Mouse (Mus musculus) testis, postnatal 10 days (tissue): ENCODE measurements at regions not wholly inside any gene's neighbourhood (a gene's known extent, or its start where the extent isn't known, plus 50 kb on each side); places are given as distances from the start of the nearest gene placed in this dataset.

Source experiments
- DNase-seq: peaks from one replicate; pipeline ENCODE4 v3.0.0; 2021; ENCODE audit warnings: low spot score

DNA sequence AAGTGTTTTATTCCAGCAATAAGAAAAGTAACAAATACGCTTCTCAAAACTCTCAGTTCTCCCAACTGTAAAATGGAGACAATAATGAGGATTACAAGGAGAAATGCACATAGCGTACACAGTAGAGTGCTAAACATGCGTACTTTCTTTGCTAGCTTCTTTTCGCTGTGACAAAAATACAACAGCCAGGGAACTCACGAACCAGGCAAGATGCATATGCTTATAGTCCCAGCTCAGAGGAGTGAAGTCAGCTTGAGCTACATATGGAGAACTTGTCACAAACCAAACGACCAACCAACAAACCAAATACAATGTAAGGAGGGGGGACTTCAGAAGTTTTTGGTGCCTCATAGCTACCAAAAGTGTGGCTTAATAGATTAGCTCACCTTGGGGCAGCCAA lies 313.3 kb downstream of the Cog6 start:
- DNase-seq: no peak

DNA sequence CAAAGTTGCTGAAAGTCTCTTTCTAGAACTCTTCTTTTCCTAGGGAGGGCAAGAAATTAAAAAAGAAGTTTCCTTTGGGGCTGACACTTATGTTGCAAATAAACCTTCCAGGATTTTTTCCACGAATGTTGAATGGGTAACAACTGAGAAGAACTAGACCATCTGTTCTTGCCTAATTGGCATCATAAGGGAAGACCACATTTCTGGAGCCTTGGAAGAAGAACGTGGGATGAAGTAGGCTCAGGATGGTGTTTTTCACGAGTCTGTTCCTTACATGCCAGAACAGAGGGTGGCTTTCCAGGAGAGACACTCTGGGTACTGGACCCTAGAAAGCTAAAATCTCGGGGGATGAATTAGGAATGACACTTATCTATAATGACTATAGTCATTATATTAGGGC lies 314.1 kb downstream of the Cog6 start:
- DNase-seq: no peak

DNA sequence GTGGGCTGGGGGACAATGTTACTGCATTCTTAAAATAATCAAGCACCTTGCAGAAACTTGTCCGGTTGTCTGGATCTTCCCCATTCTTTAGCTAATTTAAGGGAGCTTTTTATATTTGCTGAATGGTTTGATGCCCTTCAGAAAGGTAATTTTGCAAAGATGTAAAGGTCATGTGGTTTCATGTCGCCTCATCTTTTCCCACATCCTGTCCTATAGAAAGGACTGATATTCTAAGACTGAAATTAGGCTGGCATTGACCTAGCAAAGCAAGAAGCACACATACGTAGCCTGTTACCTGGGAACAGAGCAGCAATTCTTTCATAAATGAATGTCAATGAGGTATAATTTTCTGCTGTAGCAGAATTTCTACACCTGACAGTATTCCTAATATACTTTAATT lies 315.4 kb downstream of the Cog6 start:
- no peak for DNase-seq

DNA sequence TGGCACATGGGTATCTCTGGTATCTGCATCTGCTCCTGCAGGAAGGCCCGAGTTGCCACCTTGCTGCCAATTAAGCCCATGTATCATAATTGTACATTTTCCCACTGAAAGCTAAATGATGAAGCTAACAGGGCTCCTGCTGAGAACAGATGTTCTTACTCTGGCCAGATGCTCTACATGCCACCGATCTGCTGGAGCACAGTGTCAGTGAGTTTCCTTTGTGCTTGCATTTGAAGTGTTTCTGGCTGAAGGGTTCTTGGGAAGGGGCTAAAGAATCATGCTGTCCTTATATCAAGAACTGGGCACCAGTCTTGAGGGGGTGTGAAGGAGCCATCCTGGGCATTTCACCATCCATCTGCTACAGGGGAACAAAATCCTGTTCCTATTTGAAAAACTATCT lies 323.2 kb downstream of the Cog6 start:
- no peak for DNase-seq

DNA sequence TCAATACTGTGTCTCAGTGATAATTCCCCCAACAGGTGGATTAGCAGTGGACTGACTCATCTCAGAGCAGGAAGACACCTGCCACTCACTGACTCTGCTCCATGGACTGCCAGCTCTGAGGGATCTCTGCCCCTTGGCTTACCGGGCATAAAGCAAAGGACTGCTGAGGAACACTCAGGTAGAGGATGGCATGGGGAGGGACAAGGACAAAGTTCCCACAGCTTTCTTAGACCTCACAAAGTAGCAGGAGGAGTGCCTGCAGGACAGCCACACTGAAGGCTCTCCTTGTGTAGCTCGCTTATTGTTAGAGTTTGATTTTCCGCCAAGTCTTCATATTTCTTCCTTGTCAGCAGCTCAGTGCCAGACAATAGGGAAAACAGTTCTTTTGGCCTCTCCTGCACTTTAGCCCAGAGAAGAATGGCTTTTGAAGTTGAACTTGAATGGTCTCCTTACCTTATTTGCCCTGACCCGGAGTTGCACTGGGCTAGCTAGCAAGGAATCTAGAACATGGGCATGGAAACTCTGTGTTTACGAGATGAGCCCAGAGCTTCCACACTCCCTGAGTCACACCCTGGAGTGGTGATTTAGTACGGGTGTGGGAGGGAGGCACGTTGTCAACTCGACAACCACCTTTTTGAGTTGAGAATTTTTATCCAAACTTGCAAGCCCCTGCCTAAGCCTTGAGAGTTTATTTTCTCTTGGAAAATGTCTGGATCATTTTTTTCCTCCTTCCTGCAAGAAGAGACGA lies 331.4 kb downstream of the Cog6 start:
- no peak for DNase-seq

DNA sequence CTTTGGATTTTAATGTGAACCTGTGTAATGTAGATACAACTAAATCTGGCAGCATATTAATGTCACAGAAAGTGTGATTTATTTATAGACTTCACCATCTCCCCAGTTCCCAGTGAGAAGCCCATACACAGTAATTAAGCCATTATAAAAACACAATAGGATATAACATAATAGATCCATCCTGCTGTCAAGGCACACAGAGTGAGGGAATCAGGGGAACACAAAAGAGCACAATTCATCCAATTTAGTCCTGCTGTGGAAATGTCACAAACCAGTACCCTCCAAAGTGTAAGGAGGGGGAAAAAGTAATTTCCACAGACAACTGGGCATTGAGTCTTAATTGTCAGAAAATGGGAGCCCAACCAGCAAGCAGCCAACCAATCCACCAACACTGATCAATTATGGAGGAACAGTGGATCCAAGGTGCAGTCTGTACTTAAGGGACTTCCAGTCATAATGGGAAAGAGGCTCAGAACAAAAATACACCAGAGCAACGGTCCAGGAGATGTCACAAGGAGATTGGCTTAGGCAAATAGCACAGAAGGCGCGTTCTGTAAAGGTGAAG lies 336.1 kb downstream of the Cog6 start:
- no peak for DNase-seq

DNA sequence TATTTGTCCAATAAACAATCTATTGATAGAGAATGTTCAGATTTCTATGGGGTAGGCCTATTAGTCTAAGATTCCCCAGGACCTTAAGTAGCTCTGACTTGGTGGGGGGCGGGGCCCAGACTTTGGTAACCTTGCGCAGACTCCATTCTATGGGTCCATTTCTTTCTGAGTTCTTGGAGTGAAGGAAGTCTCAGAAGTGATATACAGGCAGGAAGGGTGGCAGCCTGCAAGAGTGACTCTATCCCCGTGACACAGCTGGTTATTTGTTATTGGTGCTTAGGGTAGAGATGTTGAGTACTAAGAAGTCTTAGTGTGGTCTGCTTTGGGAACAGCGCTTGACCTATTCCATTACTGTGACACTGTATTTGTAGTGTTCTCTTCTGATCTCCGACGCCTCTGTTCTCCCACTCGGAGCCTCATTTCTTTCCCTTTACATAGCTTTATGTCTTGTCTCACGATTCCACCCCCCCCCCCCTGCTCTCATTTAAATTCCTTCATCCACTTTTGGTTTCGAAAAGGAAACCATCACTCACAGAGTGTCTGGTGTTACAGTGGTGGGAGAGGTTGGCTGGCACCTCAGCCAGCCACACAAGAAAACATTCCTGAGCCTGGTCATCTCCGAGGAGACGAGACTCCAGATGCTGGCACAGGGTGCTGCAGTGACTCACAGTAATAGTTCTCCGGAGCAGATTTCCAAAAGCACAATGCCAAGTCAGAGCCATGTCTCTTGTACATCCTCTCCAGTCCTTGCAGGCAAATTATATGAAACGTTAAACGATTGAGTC lies 340.0 kb downstream of the Cog6 start:
- DNase-seq: no peak

DNA sequence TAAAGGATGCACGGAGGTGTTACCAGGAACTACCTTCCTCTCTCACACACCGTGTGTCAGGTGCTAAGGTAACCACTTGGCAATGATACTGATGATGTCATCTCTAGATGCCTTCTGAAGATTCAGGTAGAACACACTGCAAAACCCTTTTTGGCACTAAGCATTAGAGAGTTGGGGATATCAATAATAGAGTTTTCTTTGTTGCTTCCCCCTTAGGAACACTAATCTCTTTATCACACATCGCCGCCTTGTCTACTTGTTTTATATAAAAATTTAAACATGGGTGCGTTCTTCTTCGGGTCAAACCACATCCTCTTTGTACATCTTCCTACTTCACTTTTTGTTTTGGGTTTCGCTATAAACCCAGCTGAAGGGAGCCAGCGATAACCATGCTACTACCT lies 346.4 kb downstream of the Cog6 start:
- no peak for DNase-seq

DNA sequence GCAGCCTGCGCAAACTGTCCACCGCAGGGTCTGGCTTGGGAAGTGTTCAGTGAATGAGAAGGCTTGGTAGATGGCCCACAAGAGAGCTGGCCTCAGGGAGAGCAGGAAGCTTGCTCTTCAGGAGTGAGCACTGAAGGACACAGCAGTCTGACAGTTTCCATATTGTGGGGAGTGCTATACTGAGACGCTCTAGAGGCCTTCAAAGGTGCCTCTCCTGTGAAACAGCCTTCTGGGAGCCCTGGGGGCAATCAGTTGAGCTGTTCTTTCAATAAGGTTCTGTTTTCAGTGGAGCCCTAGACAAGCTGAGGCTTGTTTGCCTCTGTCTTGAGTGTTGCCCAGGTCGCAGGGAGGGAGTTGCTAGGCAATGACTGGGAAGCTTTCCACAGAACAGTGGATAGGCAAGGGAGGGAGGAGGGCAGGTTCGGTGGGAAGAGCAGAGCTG lies 353.9 kb downstream of the Cog6 start:
- DNase-seq: no peak

DNA sequence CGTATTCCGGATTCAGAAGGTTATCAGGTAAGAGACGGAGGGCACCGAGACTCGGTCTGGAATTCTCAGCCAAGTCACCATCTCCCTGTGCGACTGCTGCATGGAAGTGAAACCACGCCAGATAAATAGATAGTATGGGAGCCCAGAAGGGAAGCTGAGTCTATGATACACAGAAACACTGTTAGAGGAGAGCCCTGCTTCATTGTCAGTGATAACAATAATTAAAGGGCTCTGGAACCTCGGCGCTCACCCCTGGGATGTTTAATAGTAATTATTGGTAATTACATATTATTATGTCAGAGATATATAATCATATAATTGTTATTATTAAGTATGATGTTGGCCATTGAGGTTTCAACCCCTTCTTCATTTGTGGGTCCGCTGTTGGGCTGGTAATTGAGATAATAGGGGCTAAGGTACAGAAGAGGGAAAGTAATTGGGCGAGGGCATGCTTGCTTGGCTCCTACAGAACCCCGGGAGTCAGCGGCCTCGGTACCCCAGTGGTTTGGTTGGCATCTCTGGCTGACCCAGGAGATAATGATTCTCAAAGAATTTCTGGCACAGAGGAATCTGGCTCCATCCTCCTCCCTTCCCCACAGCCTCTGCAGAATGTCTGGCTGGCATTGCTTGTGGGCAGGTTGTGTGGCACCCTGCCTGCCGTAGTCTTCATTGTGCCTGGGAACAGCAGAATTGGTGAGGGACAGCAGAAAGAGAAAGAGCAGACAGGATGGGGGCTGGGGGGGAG lies 354.7 kb downstream of the Cog6 start:
- DNase-seq: no peak

DNA sequence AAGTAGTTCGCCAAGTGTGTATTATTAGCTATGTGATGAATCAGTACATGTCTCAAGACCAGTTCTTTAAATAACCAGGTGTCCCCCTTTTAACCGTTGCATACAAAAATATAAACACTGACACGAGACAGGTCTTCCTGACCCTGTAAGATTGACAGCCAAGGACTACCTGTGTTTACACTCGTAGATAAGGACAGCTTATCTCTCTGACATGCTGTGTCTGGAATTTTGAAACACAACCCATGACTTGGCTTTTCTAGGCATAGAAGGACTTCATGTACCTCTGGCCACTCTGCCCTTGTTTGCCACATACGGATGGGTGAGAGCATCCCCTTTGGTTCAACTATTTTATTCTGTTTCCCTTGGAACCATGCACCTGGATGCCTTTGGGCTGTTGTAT lies 364.0 kb downstream of the Cog6 start:
- no peak for DNase-seq

DNA sequence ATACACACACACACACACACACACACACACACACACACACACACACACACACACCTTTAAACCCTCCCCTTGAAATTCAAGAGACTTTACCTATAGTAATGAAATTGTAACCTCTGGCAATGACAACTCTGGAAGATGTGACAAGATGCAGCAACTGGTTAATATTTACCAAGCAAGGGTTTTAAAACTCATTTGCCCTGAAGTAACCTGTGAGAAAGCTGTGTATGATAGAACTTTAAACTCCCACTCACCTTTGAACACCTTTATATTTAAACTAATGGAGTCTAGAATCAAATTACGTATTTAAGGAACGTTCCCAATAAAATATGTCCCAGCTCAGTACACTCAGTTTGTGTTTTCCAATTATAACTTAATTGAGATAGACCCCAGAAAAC lies 364.6 kb downstream of the Cog6 start:
- no peak for DNase-seq

DNA sequence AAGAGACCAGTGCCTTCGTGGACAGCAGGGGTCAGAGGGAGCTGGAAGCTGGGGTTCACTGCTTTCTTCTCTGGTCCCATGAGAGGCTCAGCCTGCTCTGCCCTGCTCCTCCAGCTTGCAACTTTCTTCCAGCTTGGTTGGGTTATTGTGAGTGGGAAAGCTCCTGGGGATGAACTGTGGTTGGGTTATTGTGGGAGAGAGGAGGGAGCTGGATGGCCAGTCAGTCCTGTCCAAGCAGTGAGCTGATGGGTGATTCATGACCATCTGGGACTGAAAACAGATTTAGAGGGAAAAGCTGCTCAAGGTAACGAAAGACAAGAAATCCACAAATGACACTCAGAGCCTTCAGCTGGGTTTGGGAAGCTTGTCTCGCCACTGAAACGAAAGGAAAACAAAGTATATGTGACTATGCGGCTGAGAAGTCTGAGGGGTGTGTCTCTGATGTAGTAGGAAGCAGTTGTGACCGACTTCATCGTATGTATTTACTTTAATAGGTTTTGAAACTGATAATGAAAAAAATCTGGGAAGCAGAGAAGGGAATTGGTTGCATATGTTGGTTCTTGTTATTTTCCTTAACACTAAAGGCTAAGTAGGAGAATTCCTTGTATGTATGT lies 365.1 kb downstream of the Cog6 start:
- no peak for DNase-seq

DNA sequence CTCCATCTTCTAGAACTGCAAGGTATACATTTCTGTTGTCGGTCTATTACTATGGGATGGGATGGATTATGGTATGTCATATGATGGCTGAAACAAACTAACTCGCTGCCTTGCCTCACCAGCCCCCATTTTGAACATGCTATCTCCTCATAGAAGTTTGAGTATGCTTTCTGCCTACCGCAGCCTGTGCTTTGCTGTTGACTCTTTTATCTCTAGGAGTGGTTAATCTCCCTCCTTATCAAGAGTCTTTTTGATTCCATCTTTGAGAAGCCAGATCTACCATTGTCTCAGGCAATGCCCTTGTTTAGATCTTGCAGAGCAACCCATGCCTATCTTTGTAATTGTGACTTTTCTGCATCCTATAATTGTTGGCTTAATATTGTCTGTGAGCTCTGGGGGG lies 367.0 kb downstream of the Cog6 start:
- DNase-seq: no peak

DNA sequence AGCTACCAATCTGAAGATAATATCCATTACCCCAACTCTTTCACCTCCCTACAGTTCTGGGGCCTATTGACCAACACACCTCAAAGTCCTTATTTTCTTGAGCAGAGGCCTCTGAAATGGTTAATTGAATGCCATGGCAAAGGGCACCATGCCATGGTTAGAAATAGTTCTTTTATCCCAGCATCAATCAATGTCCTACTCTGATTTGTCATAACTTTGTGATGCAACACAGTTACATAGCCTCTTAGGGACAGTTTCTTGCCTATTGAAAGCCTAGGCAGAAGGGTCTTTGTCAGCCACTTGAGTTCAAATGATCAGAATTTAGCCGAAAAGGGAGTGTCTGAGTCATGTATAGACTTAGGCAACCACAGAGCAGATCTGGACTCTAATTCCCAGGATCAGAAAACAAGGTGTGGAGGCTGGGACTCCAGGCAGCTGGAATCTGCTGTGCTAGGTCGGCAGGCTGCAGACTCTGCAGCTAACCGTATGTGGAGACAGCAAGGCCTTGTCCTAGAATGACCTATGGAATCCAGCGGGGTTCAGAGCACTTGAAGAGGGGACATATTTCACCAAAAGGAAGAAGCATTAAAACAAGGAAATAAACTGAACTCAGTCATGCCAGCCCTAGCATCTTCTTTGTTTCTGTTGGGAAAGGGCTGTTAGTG lies 368.1 kb downstream of the Cog6 start:
- no peak for DNase-seq

DNA sequence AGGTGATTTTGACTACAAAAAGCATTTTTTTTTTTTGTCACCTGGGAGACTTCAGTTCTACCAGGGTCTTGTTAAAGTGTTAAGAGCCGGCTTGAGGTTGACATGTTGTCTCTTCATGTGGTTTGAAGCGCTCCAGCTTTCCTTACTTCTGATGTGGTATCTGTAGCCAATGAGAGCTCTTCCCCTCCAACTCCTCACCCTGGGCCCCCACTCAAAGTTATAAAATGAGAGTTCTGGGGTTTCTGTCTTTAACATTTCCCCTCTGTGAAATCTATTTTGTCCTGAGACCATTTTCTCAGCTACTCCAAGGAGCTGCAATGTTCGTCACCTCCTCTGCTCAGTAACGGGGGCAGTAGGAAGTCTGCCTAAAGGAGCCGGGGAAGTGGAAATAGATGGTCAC lies 369.1 kb downstream of the Cog6 start:
- no peak for DNase-seq

DNA sequence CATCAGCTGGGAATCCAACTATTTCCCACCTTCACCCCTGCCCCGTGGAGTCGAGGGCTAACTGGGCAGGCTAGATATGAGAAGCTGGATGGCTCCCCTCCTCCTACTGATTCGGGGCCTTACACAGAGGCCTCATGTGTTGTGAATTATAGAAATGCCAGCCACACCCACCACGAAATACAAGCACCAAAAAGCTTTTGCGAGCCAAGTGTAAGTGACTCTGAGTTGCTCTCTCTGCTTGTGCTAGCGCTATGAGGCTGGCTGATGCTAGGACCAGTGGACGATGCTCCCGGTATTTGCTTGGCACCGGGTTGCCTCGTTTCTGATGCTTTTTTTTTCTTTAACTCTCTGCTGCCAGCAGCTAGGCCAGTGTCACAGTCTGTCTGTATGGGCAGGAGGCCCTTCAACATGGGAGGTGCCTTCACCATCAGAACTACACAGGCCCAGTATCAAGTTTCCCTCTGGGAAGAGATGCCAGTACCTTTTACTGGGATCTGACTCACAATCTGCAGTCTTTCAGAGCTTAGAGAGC lies 369.8 kb downstream of the Cog6 start:
- no peak for DNase-seq

DNA sequence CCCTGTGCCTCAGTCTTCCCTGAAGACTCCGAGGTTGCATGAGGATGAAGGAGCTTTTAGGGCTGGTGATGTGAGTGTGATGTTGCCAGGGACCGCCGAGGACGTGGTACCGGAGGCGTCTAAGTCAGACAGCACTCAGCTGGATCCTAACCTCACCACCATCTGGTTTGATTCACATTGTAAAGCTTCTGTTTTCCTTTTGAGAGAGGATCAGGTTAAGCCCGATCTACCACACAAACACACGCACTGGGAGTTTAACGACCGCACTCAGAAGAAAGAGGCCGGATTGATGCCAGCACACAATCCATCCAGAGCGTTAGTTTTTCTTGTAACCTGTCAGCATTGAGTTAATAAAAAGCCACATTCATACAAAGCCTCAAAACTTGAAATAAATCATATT lies 371.9 kb downstream of the Cog6 start:
- DNase-seq: no peak

DNA sequence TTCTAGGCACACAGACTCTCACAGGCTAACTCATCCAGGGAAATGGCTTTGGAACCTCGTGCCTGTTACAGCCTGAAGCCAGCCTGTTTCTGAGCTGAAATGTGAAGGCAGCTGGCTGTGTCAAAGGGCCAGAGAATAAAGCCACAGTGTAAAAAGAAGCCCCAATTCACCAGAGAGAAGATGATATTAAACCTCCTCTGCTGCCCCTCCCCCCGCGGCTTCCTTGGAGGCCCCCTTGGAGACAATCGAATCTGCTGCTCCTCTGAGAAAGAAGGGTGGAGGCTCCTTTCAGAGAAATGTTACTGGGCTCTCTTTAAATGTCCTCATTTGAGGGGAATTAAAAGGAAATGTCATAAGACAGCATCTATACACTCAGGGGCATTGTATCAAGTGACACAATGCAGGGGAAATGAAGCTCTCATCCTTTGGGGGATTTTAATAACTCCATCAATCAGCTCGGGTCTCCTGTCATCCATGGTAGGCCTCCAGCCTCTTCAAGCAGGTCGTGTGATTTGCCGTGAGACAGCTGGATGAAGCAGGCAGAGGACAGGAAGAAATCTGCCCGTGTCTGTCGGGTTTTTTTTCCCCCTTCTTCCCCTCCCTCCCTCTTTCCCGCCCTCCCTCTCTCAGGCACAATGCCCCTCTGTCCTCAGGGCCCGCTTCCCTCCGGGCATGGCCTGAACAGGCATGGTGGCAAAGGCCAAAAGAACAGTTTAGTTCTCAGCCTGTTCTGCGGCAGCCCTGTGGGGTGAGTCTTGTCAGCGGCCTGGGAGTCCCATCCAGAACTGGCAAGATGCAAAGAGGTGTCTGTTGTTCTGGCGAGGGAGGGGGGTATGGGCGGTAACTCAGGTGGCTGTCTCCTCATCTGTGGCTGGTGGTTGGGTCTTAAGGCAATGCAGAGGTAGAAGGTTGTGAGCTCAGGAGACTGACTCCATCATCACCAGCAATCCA lies 372.6 kb downstream of the Cog6 start:
- DNase-seq: no peak

DNA sequence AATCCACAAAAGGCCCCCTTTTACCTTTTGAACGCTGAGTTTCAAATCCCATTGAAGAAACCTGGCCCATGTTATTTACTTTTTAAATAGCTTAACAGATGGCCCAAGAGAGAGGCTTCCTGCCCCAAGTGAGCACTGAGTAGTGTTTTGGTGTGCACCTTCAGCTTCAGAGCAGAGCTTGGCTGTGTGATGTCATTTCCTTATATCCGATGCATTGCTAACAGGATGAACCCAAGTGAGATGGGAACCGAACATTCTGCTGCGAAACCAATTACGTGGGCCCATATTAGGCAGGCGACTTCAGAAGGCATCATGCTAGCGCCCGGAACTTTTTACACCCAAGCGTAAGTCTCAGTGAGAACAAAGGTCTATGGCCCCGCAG lies 373.2 kb downstream of the Cog6 start:
- no peak for DNase-seq
